Mouse (Mus musculus) embryonic facial prominence, embryonic 11.5 days (tissue): ENCODE data around the gene Ppm1e. TPM values are rescaled to one million over a fixed set of nuclear protein-coding genes. Genes with fewer than 3 reads are reported as not detected.
A peak's percentile ranks its signal among the peaks of the same experiment; 100 is the strongest.

Source experiments
- ATAC-seq: fragments of 200-750 bp; cut with Nextera tagmentation; replicated peaks from 2 replicates; pipeline ENCODE4 v1.8.0; 2017; ENCODE audit warnings: low read depth; ENCODE audit not compliant: insufficient number of reproducible peaks, low FRiP score, low TSS enrichment
- DNase-seq: peaks from one replicate; pipeline ENCODE4 v3.0.0-alpha.2; 2015; ENCODE audit warnings: low spot score
- H3K27ac ChIP-seq: fragments of 300-500 bp; sonication (generic); replicated peaks from 2 replicates; pipeline ENCODE4 v1.5.1; 2014; ENCODE audit warnings: mild to moderate bottlenecking, low read depth, low read length, control low read depth
- H3K27me3 ChIP-seq: fragments of 300-500 bp; sonication (generic); 2 replicates; pipeline ENCODE4 v1.6.1; 2014; ENCODE audit warnings: mild to moderate bottlenecking, low read length, moderate library complexity, mixed read lengths; ENCODE audit not compliant: control insufficient read depth, insufficient read depth
- H3K36me3 ChIP-seq: fragments of 300-500 bp; sonication (generic); replicated peaks from 2 replicates; pipeline ENCODE4 v1.6.1; 2014; ENCODE audit warnings: low read depth, mild to moderate bottlenecking, low read length, moderate library complexity, mixed read lengths; ENCODE audit not compliant: control insufficient read depth, insufficient read depth
- H3K4me1 ChIP-seq: fragments of 300-500 bp; sonication (generic); 2 replicates; pipeline ENCODE4 v1.6.1; 2014; ENCODE audit warnings: low read length, mixed read lengths; ENCODE audit not compliant: control insufficient read depth, insufficient read depth
- H3K4me2 ChIP-seq: fragments of 300-500 bp; sonication (generic); 2 replicates; pipeline ENCODE4 v1.6.1; 2014; ENCODE audit warnings: low read depth, mild to moderate bottlenecking, control low read depth, low read length, moderate library complexity
- H3K4me3 ChIP-seq: fragments of 300-500 bp; sonication (generic); 2 replicates; pipeline ENCODE4 v1.5.1; 2014; ENCODE audit warnings: low read depth, low read length, control low read depth
- H3K9ac ChIP-seq: fragments of 300-500 bp; sonication (generic); replicated peaks from 2 replicates; pipeline ENCODE4 v1.6.1; 2014; ENCODE audit warnings: mild to moderate bottlenecking, control low read depth, low read length
- H3K9me3 ChIP-seq: fragments of 300-500 bp; sonication (generic); replicated peaks from 2 replicates; pipeline ENCODE4 v1.6.1; 2016; ENCODE audit warnings: mild to moderate bottlenecking, low read length, inconsistent platforms, mixed read lengths; ENCODE audit not compliant: control insufficient read depth
- WGBS: fragments of 180-500 bp; shearing (Covaris S2); extraction: QIAGEN DNeasy Blood & Tissue Kit; methylation state at CpG from one replicate; pipeline ENCODE4 v1.1.7; 2014; 5-methylcytosine and 5-hydroxymethylcytosine counted together
- polyA plus RNA-seq: library from polyadenylated mRNA; unstranded; fragments of >200 nt; fragmentation: Nextera tagmentation; extraction: Ambion mirVana; gene quantifications from 2 replicates; pipeline ENCODE4 v1.2.1, GENCODE M21; 2014

The Ppm1e gene
- polyA plus RNA-seq, 1 experiment from 2014 or later: 3.9 TPM

DNA sequence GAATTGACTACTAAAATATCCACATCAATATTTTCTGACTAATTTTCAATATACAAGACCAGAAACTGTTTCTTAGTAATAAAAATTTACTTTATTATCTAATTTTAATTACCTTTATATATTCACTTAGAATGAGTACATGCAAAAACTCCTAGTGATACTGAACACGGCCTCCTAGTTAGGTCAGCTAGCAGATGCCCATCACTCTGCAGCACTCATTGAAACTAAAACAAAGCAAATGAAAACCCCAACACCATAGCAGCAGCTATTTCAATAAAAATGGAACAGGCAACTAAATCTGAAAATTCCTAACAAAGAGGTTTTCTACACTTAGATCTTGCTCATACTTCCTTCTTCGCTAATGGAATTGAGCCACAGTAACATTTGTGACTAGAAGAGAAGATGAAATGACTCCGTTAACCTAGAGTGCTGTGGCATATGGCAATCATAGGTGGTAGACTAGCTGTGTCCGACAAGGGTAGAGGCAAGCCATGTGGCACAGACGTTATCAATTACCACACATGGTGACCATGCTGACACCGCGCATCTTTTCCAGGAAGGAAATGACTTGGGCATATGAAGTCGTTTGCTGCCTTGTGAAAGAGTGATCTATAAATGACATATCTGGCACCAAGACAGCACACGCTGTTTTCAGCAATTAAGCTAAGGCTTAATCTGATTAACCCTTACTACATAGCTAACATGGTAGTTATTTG lies 9.2 kb upstream of the Ppm1e start:
- DNase-seq (no peak), ATAC-seq (no peak)
- Histone ChIP-seq H3K4me2 (no peak overlapping the region), H3K27me3 (no peaks in the 10 kb centered on the region), H3K9ac (no peak overlapping the region), H3K4me1 (no peaks in the 10 kb centered on the region), H3K9me3 (no peaks in the 10 kb centered on the region), H3K4me3 (no peak overlapping the region), H3K36me3 (no peaks in the 10 kb centered on the region), H3K27ac (no peak overlapping the region)
- 61% methylated on average over 9 of the region's 9 CpGs for WGBS

DNA sequence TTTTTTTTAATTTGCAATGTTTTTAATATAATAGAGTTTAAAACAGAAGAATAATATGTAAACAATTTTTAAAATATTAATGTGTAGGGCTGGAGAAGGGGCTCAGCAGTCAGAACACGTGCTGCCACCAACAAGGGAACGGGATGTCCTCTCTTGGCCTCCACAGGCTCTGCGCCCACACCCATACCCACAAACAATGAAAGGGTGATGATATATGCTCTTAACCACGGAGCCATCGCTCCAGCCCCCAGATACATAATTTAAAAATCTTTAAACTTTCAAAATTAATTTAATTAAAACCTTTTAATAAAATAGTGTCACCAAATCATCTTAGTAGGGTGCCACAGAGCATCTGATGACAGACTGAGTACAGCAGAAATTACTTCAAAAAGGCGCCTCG lies 8.2 kb upstream of the Ppm1e start:
- H3K36me3 ChIP-seq: no peaks in the 10 kb centered on the region
- no peak overlapping the region for H3K27ac ChIP-seq
- H3K9me3 ChIP-seq: no peaks in the 10 kb centered on the region
- H3K4me1 ChIP-seq: no peaks in the 10 kb centered on the region
- ATAC-seq (no peak), DNase-seq (no peak)
- H3K4me3 ChIP-seq: no peak overlapping the region
- H3K27me3 ChIP-seq: no peaks in the 10 kb centered on the region
- 83% methylated on average over 7 of the region's 7 CpGs for WGBS
- no peak overlapping the region for H3K9ac ChIP-seq
- H3K4me2 ChIP-seq: no peak overlapping the region

DNA sequence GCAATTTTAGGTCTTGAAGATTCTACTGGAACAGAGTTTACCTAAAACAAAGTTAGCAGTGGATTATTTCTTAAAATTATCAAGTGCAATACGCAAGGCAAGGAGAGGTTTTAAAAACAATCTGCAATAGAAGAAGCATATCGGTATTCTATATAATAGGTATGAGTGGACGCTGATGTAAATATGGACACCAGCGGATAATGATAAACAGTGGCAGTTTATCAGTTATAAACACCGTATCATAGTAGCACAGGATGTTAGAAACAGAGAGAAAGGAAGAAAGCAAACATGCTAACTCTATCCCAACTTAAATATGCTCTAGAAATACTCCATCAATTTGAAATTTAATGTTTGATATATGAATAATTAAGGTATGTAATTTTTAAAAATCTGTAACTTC lies 6.3 kb upstream of the Ppm1e start:
- no peak overlapping the region for H3K4me2 ChIP-seq
- H3K9me3 ChIP-seq: no peaks in the 10 kb centered on the region
- H3K4me1 ChIP-seq: no peaks in the 10 kb centered on the region
- no peaks in the 10 kb centered on the region for H3K27me3 ChIP-seq
- no peak for ATAC-seq
- H3K36me3 ChIP-seq: no peaks in the 10 kb centered on the region
- DNase-seq: no peak
- H3K4me3 ChIP-seq: no peak overlapping the region
- WGBS: 90% methylated on average over 5 of the region's 5 CpGs
- no peak overlapping the region for H3K27ac ChIP-seq
- no peak overlapping the region for H3K9ac ChIP-seq

DNA sequence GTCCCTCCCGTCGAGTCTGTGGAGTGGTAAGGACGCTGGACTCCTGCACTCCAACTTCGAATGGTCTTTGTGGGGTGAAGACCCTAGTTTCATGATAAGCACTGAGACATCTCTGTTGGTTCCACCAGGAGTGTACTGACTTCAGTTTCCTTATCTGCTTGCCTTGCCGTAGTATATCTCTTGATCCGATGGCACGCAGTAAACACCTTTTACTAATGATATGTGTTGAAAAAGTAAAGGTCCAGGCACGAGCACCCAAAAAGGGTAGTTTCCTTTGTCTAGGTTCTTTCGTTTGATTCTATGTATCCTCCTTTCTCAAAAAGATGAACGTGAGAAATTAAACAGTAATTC lies 414 bp upstream of the Ppm1e start:
- H3K27ac ChIP-seq: no peak overlapping the region
- ATAC-seq (no peak), DNase-seq (peak; percentile 3)
- H3K9ac ChIP-seq: peak overlapping the region; percentile 69
- H3K9me3 ChIP-seq: no peaks in the 10 kb centered on the region
- 18% methylated on average over 10 of the region's 10 CpGs for WGBS
- peak overlapping the region; percentile 69 for H3K4me3 ChIP-seq
- H3K4me2 ChIP-seq: peak overlapping the region; percentile 96
- H3K36me3 ChIP-seq: no peaks in the 10 kb centered on the region
- no peaks in the 10 kb centered on the region for H3K4me1 ChIP-seq
- H3K27me3 ChIP-seq: peaks cover 7% of the 10 kb centered on the region

DNA sequence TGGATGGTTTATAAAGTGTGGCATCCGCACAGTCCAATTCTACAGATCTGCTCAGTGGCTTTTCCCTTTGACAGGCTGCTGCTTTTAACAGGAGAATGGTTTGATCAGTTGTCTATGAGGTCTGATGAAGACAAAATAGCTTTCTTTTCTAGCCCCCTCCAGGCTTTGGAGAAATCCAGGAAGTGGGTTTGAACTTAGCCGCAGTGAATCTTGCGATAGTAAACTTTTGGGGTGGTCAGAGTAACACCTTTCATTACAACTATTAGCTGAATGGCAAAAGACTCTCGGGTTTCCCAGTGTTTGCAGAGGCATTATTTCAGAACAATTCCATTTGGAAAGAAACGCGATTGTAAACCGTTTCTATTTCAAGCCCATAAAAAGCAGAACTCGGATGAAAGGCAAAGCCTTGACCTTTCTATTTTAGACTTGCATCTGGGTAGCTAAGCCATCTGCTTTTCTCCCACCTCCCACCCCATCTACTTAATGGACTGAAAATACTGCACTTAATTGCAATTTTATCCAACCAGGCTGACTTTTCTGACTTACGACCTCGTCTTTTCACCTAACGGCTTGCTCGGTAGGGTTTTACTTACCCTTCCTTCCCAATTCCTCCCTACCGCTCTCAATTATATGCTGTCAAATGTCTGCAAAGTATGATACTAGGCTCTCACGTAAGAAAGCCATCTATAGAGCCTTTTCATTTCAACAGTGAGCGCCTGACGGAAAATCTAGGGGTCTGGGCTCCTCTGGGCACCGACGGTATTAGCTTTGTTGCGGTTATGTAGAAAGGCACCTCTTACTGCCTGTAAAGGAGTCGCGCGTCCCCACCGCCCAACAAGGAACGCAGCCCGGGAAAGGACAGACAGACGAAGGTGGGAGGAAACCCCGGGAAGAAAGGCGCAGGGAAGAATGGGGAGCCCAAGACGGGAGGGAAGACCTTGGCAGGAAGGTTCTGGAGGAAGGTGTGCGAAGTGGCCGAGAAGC lies 1.2 kb downstream of the Ppm1e start:
- Histone ChIP-seq H3K9me3 (no peaks in the 10 kb centered on the region), H3K27ac (no peak overlapping the region), H3K9ac (peak overlapping the region; percentile 69), H3K4me1 (no peaks in the 10 kb centered on the region), H3K4me3 (peak overlapping the region; percentile 69), H3K4me2 (peak overlapping the region; percentile 96), H3K36me3 (no peaks in the 10 kb centered on the region), H3K27me3 (peaks cover 7% of the 10 kb centered on the region)
- DNase-seq (peak; percentile 30), ATAC-seq (no peak)
- WGBS: 7% methylated on average over 31 of the region's 31 CpGs

DNA sequence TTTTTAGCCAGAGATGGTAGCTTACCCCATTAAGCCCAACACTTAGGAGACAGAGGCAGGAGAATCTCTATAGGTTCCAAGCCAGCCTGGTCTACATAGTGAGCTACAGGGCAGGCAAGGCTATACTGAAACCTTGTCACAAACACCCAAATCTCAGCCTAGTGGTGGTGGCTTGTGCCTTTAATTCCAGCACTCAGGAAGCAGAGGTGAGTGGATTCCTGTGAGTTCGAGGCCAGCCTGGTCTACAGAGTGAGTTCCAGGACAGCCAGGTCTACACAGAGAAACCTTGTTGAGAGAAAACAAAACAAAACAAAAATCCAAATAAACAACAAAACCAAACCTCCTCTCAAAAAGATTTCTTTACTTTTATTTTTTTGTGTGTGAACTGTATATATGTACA lies 4.0 kb downstream of the Ppm1e start:
- no peak for DNase-seq
- no peaks in the 10 kb centered on the region for H3K36me3 ChIP-seq
- no peak overlapping the region for H3K27ac ChIP-seq
- no peak overlapping the region for H3K4me3 ChIP-seq
- 83% methylated on average over 1 of the region's 1 CpGs for WGBS
- ATAC-seq: no peak
- H3K27me3 ChIP-seq: peaks cover 7% of the 10 kb centered on the region
- H3K4me2 ChIP-seq: no peak overlapping the region
- no peaks in the 10 kb centered on the region for H3K4me1 ChIP-seq
- H3K9ac ChIP-seq: no peak overlapping the region
- H3K9me3 ChIP-seq: no peaks in the 10 kb centered on the region

DNA sequence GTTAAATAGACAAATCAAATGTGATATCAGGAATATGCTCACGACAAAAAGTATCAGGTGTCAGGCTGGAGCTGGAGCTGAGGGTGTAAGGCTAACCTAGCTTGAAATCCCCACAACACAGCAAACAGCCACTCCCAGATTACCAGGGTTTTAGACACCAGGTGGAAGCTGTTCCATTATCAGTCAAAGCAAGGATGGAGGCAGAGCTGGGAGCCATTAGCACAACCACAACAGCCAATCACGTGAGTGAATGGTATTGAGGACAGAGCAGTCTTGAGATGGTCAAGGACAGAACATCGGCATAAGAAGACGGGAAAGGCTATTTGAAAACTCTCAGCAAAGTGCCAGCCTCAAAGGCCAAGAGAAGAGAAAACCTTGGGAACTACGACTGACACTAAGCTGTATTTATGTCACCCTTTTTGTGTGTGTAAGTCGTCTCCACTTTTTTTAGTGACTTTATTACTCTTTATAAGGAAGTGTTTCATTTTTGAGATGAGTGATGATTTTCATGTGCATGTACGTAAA lies 5.1 kb downstream of the Ppm1e start:
- no peaks in the 10 kb centered on the region for H3K36me3 ChIP-seq
- peaks cover 7% of the 10 kb centered on the region for H3K27me3 ChIP-seq
- 79% methylated on average over 7 of the region's 7 CpGs for WGBS
- H3K4me2 ChIP-seq: no peak overlapping the region
- H3K9ac ChIP-seq: no peak overlapping the region
- no peak for DNase-seq
- no peaks in the 10 kb centered on the region for H3K9me3 ChIP-seq
- H3K27ac ChIP-seq: no peak overlapping the region
- H3K4me3 ChIP-seq: no peak overlapping the region
- no peaks in the 10 kb centered on the region for H3K4me1 ChIP-seq
- no peak for ATAC-seq

DNA sequence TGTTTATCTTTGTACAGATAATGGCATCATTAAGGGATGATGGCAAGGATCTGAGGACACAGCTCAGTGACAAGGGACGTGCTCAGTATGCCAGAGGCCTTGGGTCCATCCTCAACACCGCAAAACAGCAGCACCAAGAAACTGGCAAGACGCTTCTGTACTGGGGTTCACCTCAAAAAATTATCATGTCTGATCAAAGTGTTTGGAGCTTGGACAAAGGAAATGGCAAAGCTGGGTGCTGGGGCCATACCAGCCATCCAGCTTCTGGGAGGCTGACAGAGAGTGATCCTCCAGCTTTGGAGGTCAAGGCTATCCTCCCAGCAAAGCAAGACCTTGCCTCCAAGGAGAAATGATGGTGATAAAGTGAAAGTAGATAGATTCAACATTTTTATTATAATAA lies 32.4 kb downstream of the Ppm1e start:
- no peak overlapping the region for H3K9ac ChIP-seq
- H3K9me3 ChIP-seq: no peaks in the 10 kb centered on the region
- ATAC-seq (no peak), DNase-seq (no peak)
- no peak overlapping the region for H3K4me2 ChIP-seq
- H3K4me1 ChIP-seq: no peaks in the 10 kb centered on the region
- H3K27ac ChIP-seq: no peak overlapping the region
- no peaks in the 10 kb centered on the region for H3K36me3 ChIP-seq
- H3K27me3 ChIP-seq: no peaks in the 10 kb centered on the region
- WGBS: 88% methylated on average over 3 of the region's 3 CpGs
- H3K4me3 ChIP-seq: no peak overlapping the region
